Mouse (Mus musculus) urinary bladder, postnatal 14 days (tissue): Measurements from ENCODE around the gene Gm20388.
"Not testable (repeated sequence)": the region's sequence is repeated elsewhere in the genome, so short reads cannot be mapped to it uniquely, and the experiment has no call there.

Experiments used
- DNase-seq: peaks from one replicate; pipeline ENCODE4 v3.0.0; 2021; ENCODE audit warnings: low spot score

Gm20388 gene

DNA sequence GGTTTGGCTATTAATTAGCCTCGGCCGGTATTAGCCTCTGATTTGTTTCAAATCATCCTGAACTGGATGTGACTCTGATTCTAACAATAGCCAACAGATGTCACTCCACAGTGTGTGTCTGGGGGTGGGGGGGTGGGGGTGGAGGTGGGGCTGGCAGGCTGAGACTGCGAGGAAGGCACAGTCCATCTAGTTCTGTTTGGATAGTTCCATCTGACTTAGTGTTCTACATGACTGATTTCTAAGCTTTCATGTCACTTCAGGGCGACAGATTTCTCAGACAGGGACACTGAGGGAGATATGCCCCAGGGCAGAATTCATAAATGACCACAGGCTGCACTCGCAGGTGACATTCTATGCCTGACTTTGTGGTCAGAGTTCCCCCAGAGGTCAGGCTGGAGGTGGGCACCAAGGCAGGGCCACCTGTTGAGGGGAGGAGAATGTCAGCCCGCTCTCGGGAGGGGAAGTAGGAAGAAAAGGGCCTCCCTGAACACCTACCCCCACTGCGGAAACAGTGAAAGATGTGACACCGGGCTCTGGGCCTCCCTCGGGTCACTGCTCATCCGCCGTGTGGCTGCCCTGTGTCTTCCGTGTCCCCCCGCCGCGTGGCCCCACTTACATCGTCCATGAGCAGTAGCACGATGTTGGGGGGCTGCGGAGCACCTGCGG is 2700.1 kb downstream of the Gm20388 start:
- no peak for DNase-seq

GRCm38 (mm10) chr8:122611295-122612133 is 2700.9 kb downstream of the Gm20388 start, which contains the start of the genes Galns and Trappc2l:
Gene Galns (minus strand): TSS chr8:122611463.
Gene Trappc2l (plus strand): TSS chr8:122611640.
- DNase-seq, result peak; percentile 96

DNA sequence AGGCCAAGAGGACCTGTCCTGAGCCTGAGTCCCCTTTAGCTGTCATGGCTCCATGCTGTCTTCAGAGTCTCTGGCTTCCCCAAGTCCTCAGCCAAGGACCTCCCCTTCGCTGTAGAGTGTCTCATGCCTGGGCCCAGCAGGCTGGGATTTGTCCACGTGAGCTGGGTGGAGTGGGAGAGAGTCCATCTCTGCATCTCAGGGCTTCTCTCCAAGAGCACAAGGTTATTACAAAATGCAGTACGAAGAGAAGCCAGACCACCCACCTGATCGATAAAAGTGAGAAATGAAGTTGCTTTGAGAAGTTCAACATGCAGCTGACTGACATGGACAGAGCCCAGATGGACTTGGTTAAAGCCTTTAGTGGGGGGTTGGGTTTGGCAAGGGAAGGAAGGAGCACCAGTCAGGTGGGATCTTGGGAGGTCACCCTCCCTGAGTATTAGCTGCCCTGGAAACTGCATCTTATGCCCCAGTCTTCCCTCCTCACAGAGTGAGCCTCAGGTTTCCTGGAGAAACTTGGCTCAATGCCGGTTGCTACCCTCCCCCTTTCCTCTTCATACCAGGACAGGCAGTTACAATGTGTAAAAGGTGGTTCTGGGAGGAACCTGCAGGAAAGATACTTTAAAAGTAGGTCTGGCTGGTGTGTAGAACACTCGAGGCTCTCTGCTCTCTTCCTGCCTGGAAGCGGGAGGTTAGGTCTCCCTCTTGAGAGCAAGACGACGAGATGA is 2705.7 kb downstream of the Gm20388 start:
- DNase-seq, result peak; percentile 59

DNA sequence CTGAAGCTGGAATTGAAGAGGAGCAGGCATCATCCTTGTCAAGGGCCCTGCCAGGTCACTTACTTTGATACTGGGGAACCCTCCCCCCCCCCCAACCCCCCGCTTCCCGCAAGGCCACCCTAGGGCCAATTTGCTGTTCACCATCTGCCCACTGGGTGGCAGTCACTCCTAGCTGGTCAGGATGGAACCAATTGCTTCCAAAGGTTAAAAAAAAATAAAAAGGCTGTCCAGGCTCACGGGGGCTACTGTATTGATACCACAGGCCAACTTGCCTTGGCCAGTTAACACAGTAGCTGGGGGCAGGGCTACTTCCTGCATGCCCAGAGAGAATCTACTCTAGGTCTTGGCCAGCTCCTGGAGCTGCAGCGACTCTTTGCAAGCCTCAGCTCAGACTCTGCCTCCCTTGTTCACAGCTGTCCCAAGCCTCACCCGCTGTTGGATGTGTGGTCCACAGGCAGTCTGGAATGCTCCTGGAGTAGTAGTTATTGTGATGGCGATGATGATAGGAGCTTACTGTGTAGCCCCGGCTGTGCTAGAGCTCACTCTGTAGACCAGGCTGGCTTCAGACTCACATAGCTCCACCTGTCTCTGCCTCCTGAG is 2707.4 kb downstream of the Gm20388 start:
- peak; percentile 85 for DNase-seq

DNA sequence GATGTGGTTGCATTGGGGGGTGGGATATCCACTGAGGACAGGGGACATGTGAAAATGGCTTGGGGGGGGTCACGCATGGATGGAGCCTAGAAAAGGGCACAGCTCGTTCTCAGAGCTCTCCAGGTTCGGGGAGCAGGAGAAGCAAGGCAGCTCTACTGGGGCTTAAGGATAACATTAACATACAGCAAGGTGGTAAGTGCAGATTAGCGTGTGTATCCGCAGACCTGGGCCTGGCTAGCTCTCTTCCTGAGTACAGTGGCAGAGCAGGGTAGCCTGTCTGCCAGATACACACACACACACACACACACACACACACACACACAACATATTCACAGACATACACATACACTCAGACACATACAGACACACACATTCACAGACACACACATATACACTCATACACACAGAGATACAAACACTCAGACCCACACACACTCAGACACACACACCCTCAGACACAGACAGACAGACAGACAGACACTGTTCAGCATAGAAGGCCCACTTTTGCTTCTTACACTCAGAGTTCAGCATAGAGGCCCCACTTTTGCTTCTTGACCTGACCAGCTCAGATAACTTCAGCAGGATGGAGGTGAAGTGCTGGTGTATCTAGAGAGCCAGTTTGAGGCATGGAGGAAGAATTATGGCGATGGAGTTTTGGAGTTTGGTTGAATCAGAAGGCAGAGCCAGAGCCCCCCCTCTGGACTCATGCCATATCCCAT is 2708.2 kb downstream of the Gm20388 start:
- no peak for DNase-seq

GRCm38 (mm10) chr8:122620446-122620845 is 2709.8 kb downstream of the Gm20388 start:
- DNase-seq, result no peak

DNA sequence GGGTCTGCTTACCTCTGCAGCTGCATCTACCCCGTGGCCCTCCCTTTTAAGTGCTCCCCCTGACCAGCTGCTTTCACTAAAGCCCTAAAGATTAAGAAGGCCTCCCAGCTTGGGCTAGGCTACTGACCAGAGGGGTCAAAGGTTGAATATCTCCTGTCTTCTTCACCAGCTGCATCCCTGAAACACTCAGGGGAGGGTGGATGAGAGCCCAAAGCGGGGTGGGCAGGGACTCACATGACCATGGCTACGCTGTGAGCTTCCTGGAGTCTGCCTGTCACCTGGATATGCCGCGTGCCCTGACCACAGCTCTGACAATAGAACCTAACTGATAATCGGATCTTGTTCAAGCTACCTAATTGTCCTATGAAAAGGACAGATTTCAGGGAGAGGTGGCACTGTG is 2712.1 kb downstream of the Gm20388 start, which contains the start of gene Pabpn1l:
Pabpn1l (minus strand) TSS at position 13 of the 400 bp plus-strand sequence.
- DNase-seq, result no peak

- no peak for DNase-seq
Observed at GRCm38 (mm10) chr8:122623844-122624642, 2713.4 kb downstream of the Gm20388 start.

DNA sequence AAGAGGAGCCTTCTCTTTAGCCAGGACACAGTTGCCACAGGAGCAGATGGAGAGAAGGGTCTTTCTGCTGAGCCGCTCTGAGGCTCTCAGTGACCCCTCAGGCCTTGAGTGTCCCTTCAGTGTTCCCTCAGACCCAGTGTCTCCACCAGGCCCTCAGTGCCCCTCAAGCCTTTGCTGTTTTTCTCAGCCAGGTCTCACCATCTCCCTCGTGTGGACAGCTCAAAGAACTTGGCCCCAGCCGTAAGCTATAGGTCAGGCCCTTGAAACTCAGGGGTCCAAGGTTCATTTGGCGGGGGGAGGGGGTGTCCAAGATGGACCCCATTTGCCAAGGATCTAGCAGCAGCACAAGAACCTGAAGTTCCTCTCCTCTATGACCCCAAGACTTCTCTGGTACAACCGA is 2714.0 kb downstream of the Gm20388 start:
- no peak for DNase-seq

DNA sequence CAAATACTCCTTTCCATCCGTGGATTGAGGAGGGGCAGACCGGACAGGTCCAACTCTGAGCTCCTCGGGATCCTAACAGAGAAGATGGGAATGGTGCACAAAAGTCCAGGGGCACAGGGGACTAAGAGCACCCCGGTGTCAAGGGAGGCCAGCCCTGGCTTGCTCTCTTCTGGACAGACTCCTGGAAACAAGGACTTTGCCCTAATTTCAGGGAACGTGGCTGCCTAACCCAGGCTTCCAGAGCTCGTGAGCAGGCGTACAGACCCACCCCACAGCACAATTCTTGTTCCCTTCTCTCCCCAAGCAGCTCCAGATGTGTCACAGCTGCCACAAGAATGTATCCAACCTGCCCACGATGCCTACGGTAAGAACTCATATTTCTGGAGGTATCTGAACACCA is 2715.2 kb downstream of the Gm20388 start:
- DNase-seq, result no peak

DNA sequence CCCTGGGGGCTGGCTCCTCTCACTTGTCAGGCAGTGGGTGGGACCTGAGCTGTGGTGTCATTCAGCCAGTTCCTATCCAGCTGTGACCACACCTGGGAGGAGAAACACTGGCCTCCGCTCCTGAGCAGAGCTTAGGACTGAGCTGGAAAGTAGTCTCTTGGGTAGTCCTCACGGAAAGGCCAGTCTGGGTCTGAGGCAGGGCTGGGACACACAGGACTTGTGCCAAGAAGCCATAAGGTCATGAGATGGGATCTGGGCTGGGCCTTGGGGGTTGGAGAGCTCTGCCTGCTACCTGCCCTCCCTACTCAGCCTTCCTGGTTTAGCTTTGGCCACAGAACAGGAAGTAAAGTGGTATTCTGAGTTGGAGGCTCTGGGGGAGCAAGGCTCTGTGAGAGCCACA is 2716.3 kb downstream of the Gm20388 start:
- DNase-seq, result no peak

GRCm38 (mm10) chr8:122629388-122629787 is 2718.7 kb downstream of the Gm20388 start:
- DNase-seq, result no peak

DNA sequence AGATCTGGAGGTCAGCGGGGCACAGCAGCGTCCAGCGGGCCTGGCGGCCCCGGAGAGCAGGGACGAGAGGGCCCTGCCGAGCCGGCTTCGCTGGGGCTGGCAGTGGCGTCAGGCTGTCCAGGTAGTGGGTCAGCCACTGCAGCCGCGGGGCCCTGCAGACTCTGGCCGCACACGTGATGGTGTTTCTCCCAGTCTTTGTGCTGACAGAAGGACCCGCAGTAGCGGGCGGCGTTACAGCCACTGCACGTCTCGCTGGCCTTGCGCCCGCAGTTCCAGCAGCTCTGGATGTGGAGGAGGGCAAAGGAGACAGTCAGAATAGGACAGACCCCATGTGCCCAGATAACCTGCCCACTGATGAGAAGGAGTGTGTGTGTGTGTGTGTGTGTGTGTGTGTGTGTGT is 2720.1 kb downstream of the Gm20388 start:
- no peak for DNase-seq

GRCm38 (mm10) chr8:122632134-122632533 is 2721.5 kb downstream of the Gm20388 start:
- not testable (repeated sequence) for DNase-seq

DNA sequence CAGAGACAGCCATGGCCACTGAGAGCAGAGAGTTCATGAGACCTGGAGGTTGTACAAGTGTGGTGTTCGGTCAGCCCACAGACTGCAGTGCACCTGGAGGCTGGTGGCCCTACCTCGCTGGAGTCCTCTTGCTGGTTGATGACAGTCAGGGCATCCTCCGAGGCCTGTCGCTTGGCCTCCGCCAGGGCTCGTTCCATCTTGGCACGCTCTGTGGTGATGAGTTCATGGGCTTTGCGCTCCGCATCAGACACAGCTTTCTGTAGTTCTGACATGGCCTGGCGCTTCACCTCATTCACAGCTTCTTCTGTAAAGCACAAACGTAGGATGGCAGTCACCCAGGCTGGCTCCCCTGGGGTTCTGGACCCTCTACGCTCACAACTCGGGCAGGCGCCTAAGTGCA is 2722.6 kb downstream of the Gm20388 start:
- no peak for DNase-seq

DNA sequence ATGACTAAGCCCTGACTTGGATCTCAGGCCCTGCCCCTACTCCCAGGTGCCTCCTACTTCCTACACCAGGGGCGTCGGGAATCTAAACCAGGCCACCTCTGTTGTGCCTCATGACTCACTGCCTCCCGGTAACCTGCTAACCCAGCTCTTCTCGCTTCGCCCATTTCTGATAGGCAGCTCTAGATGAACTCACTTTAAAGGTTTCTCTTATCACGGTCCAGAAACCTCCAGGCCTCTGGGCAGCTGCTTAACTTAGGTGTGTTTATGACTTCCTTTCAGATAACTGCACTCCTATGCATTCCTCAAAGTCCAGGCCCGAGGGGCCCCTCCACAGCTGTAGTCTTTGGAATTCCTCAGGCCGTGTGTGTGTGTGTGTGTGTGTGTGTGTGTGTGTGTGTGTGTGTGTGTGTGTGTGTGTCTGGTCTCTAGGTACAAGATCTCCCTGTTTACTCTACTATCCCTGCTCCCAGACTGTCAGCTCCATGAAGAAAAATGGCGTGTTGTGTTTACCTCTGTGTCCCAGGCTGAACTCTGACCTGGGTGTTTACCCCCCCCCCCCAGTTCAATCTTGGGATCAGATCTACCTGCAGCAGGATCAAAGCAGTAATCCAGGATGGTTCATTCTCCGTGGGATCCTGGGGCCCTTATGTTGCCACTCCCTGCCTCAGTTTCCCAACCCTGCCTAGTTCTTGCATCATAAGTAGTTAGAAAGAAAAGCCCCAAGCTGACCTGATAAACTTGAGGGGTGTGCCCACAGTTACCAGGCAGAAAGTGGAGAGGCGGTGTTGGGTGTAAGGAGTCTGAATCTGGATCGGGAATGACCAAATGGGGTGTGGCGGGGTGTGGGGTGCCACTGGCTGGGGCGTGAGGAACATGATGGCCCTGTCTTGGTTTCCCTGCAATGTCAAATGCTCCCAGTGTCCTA is 2725.5 kb downstream of the Gm20388 start:
- peak; percentile 72 for DNase-seq

GRCm38 (mm10) chr8:122636803-122637175 is 2726.1 kb downstream of the Gm20388 start:
- no peak for DNase-seq

- no peak for DNase-seq
Observed at GRCm38 (mm10) chr8:122637230-122637629, 2726.6 kb downstream of the Gm20388 start.

DNA sequence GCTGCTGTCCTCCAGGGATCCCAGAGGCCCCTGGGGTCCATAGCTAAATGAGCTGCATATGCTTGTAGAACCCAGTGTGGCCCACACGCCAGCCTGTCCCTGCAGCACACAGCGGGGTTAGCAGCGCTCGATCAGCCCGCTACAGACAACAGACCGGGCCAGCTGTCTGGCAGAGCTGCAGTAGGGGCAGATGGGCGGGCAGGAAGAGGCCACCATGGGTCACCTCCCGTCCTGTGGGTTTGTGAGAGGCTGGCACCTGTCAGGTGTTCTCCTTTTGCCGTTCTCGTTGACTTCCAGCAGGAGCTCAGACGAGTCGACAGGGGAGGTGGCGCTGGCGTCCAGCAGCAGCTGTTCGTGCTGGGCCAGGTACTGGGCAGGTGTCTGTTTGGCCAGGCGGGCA is 2728.0 kb downstream of the Gm20388 start:
- DNase-seq, result no peak
